Mouse (Mus musculus) erythroblast, embryonic 14.5 days (primary cell): ENCODE results near the gene Acsm2. TPM values are rescaled to one million over a fixed set of nuclear protein-coding genes. Genes with fewer than 3 reads are reported as not detected.

Source experiments
- H3K27me3 ChIP-seq: 2 replicates; pipeline ENCODE4 v1.6.1; 2012; ENCODE audit warnings: inconsistent platforms; ENCODE audit not compliant: control insufficient read depth
- H3K36me3 ChIP-seq: 2 replicates; pipeline ENCODE4 v1.6.1; 2012; ENCODE audit warnings: mild to moderate bottlenecking, inconsistent platforms; ENCODE audit not compliant: control insufficient read depth
- H3K4me1 ChIP-seq: 2 replicates; pipeline ENCODE4 v1.6.1; 2012; ENCODE audit warnings: inconsistent platforms; ENCODE audit not compliant: control insufficient read depth
- H3K4me3 ChIP-seq: replicated peaks from 2 replicates; pipeline ENCODE3; 2012; ENCODE audit warnings: moderate library complexity, mild to moderate bottlenecking, inconsistent platforms
- H3K9me3 ChIP-seq: 2 replicates; pipeline ENCODE4 v1.6.1; 2012; ENCODE audit warnings: low read length, inconsistent platforms, mixed read lengths; ENCODE audit not compliant: control insufficient read depth
- GATA1 ChIP-seq: IDR thresholded peaks from 2 replicates; pipeline ENCODE4 v1.6.1; 2012; ENCODE audit warnings: low read length, inconsistent platforms, mixed read lengths
- TAL1 ChIP-seq: IDR thresholded peaks from 3 replicates; pipeline ENCODE4 v1.6.1; 2012; ENCODE audit warnings: low read length, inconsistent platforms, mixed read lengths
- polyA plus RNA-seq: library from polyadenylated mRNA; stranded (reverse); fragments of >175 nt; gene quantifications from 2 replicates; pipeline ENCODE4 v1.2.3, GENCODE M21; 2012

The Acsm2 gene
- polyA plus RNA-seq, 1 experiment = not detected

GRCm38 (mm10) chr7:119601954-119602317, 47.8 kb downstream of the Acsm2 start:
- H3K9me3 ChIP-seq = no peaks in the 10 kb centered on the region
- no peaks in the 10 kb centered on the region for H3K4me1 ChIP-seq
- no peak for TF ChIP-seq GATA1
- no peak for TF ChIP-seq TAL1
- no peaks in the 10 kb centered on the region for H3K36me3 ChIP-seq
- no peaks in the 10 kb centered on the region for H3K27me3 ChIP-seq
- no peak overlapping the region for H3K4me3 ChIP-seq

GRCm38 (mm10) chr7:119604903-119605483, 50.9 kb downstream of the Acsm2 start:
- TF ChIP-seq GATA1 = no peak
- no peak for TF ChIP-seq TAL1

GRCm38 (mm10) chr7:119605926-119606663, 52.0 kb downstream of the Acsm2 start:
- TF ChIP-seq GATA1 = no peak
- TF ChIP-seq TAL1 = no peak
- H3K4me3 ChIP-seq = no peak overlapping the region
- no peaks in the 10 kb centered on the region for H3K27me3 ChIP-seq
- no peaks in the 10 kb centered on the region for H3K9me3 ChIP-seq
- H3K36me3 ChIP-seq = no peaks in the 10 kb centered on the region
- no peaks in the 10 kb centered on the region for H3K4me1 ChIP-seq

More at GRCm38 (mm10) chr7:119604903-119605483, 50.9 kb downstream of the Acsm2 start:
- Histone ChIP-seq H3K36me3 (no peaks in the 10 kb centered on the region), H3K4me1 (no peaks in the 10 kb centered on the region), H3K27me3 (no peaks in the 10 kb centered on the region), H3K4me3 (no peak overlapping the region), H3K9me3 (no peaks in the 10 kb centered on the region)

- Histone ChIP-seq H3K27me3 (no peaks in the 10 kb centered on the region), H3K4me1 (no peaks in the 10 kb centered on the region), H3K36me3 (no peaks in the 10 kb centered on the region), H3K9me3 (no peaks in the 10 kb centered on the region), H3K4me3 (no peak within 1 kb of the TSS)
- TF ChIP-seq TAL1 (no peak), GATA1 (no peak)
Measured at GRCm38 (mm10) chr7:119606664-119607076, 52.5 kb downstream of the Acsm2 start, which contains the start of gene Acsm1. Gene Acsm1 (plus strand): TSS chr7:119607026.

- TF ChIP-seq GATA1 (no peak), TAL1 (no peak)
Measured at GRCm38 (mm10) chr7:119607796-119608515, 53.8 kb downstream of the Acsm2 start.

GRCm38 (mm10) chr7:119616531-119616930, 62.4 kb downstream of the Acsm2 start:
- TF ChIP-seq GATA1 (no peak), TAL1 (no peak)
- no peaks in the 10 kb centered on the region for H3K36me3 ChIP-seq
- H3K4me3 ChIP-seq = no peak overlapping the region
- H3K4me1 ChIP-seq = no peaks in the 10 kb centered on the region
- H3K9me3 ChIP-seq = no peaks in the 10 kb centered on the region; the same call in 1 of the 2 replicates
- H3K27me3 ChIP-seq = no peaks in the 10 kb centered on the region

More at GRCm38 (mm10) chr7:119607796-119608515, 53.8 kb downstream of the Acsm2 start:
- no peaks in the 10 kb centered on the region for H3K36me3 ChIP-seq
- no peaks in the 10 kb centered on the region for H3K27me3 ChIP-seq
- no peak overlapping the region for H3K4me3 ChIP-seq
- H3K9me3 ChIP-seq = no peaks in the 10 kb centered on the region
- H3K4me1 ChIP-seq = no peaks in the 10 kb centered on the region

GRCm38 (mm10) chr7:119617593-119617992, 63.5 kb downstream of the Acsm2 start:
- Histone ChIP-seq H3K9me3 (no peaks in the 10 kb centered on the region; the same call in 1 of the 2 replicates), H3K36me3 (no peaks in the 10 kb centered on the region), H3K4me1 (no peaks in the 10 kb centered on the region), H3K4me3 (no peak overlapping the region), H3K27me3 (no peaks in the 10 kb centered on the region)
- TF ChIP-seq GATA1 (no peak), TAL1 (no peak)

GRCm38 (mm10) chr7:119618209-119618935, 64.2 kb downstream of the Acsm2 start:
- Histone ChIP-seq H3K9me3 (no peaks in the 10 kb centered on the region; the same call in 1 of the 2 replicates), H3K27me3 (no peaks in the 10 kb centered on the region), H3K4me3 (no peak overlapping the region), H3K4me1 (no peaks in the 10 kb centered on the region), H3K36me3 (no peaks in the 10 kb centered on the region)
- TF ChIP-seq TAL1 (no peak), GATA1 (no peak)
